Mouse (Mus musculus): Measurements from ENCODE around the gene Nck2.

DNA sequence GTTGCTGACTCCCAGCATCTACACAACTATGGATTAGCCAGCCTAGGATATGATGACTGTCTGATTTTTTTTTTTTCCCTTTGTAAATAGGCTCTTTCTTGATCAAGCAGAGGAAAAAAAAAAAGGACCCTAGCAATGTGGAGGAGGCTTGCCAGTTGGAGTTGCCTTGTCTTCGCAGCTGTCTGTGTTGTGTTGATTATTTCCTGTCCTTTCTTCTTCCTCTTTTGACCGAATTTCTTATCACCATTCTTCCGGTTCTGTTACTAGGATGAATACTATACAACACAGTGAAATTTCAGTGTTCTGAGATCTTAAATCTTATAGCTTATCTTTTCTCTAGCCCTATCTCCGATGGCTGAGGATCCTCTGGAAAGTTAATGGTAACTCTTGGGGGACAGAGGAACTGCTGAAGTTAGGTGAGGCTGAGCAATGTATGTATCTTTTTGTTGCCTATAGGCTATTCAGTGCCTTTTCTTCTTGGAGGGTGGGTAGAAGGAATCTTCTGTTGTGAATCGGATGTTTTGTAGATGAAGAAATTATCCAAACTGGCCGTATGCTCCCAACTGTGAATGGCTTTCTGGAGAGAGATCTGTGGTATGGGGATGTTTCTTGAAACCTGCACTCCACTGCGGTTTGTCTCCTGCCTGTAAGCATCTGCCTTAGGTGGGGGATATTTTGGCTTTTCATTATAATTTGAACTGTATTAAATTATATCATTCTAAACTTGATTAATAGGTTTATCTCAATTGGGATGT lies 12.8 kb downstream of the Nck2 start:
- TF ChIP-seq CTCF (IDR thresholded peaks at IDR 0.05; ENCODE audit: insufficient read depth, low read length) (no peak), POLR2A (IDR thresholded peaks at IDR 0.05; ENCODE audit: borderline replicate concordance, extremely low read depth, low read depth, low read length) (no peak)

Measured in lung, adult 2 months (tissue).